Mouse (Mus musculus) left cerebral cortex, adult 2 months (tissue): ENCODE results near the gene Dusp14. TPM values are rescaled to one million over a fixed set of nuclear protein-coding genes. Genes with fewer than 3 reads are reported as not detected.
A peak's percentile ranks its signal among the peaks of the same experiment; 100 is the strongest.

Source experiments
- DNase-seq, 2 experiments: peaks; one replicate each; pipeline ENCODE4 v3.0.0; 2021 to 2022; ENCODE audit warnings: low spot score in 2 of 2, mixed read lengths in 1 of 2; ENCODE audit errors: extremely low spot score in 1 of 2
- H3K27ac ChIP-seq: fragments of 200-600 bp; 2 replicates; pipeline ENCODE4 v1.8.1; 2022
- H3K4me3 ChIP-seq: fragments of 200-600 bp; 2 replicates; pipeline ENCODE4 v1.8.1; 2022
- CTCF ChIP-seq: fragments of 200-600 bp; IDR thresholded peaks from 2 replicates; pipeline ENCODE4 v1.8.1; 2022; ENCODE audit warnings: antibody characterized with exemption, mild to moderate bottlenecking, moderate library complexity
- intact Hi-C: fragments of 180-260 bp; cut with DNase I; formaldehyde crosslinking; loops from one replicate; pipeline ENCODE4 v1.15.1; 2025
- total RNA-seq, 2 experiments: library from RNA; stranded (reverse); gene quantifications; 2 replicates each; pipeline ENCODE4 v1.2.3; 2021

The Dusp14 gene
- total RNA-seq, 2 experiments from 2014 or later: 80.7 to 92.7 TPM

- H3K27ac ChIP-seq: peak overlapping the region; percentile 28; the same call in 1 of the 2 replicates
- DNase-seq: no peak
- intact Hi-C loops: no loop called here
- no peak for TF ChIP-seq CTCF
- no peak overlapping the region for H3K4me3 ChIP-seq
These were observed 11.3 kb upstream of the Dusp14 start for GRCm38 (mm10) chr11:84080327-84080726.

GRCm38 (mm10) chr11:84079887-84080286 is 10.8 kb upstream of the Dusp14 start:
- TF ChIP-seq CTCF: no peak
- no peak for DNase-seq
- intact Hi-C loops: no loop called here

GRCm38 (mm10) chr11:84079361-84079760 is 10.3 kb upstream of the Dusp14 start:
- no peak for TF ChIP-seq CTCF

More at GRCm38 (mm10) chr11:84079887-84080286, 10.8 kb upstream of the Dusp14 start:
- Histone ChIP-seq H3K27ac (peak overlapping the region; percentile 57), H3K4me3 (no peak overlapping the region)

GRCm38 (mm10) chr11:84078601-84079000 is 9.5 kb upstream of the Dusp14 start:
- intact Hi-C loops: no loop called here
- no peak for DNase-seq
- peak overlapping the region; percentile 57 for H3K27ac ChIP-seq

More at GRCm38 (mm10) chr11:84079361-84079760, 10.3 kb upstream of the Dusp14 start:
- H3K27ac ChIP-seq: peak overlapping the region; percentile 57
- H3K4me3 ChIP-seq: no peak overlapping the region
- DNase-seq: no peak
- intact Hi-C loops: no loop called here

GRCm38 (mm10) chr11:84077008-84077407 is 7.9 kb upstream of the Dusp14 start:
- DNase-seq: no peak
- H3K27ac ChIP-seq: no peak overlapping the region
- intact Hi-C loops: no loop called here
- H3K4me3 ChIP-seq: no peak overlapping the region
- TF ChIP-seq CTCF: no peak

More at GRCm38 (mm10) chr11:84078601-84079000, 9.5 kb upstream of the Dusp14 start:
- no peak for TF ChIP-seq CTCF
- no peak overlapping the region for H3K4me3 ChIP-seq

- peak overlapping the region; percentile 90 for H3K27ac ChIP-seq
- intact Hi-C loops: loop anchor here (1.0 kb wide), 1 partner anchor 23 kb away; no protein-coding TSS in a partner anchor
- no peak for DNase-seq
- no peak overlapping the region for H3K4me3 ChIP-seq
- no peak for TF ChIP-seq CTCF
These were observed 5.0 kb upstream of the Dusp14 start for GRCm38 (mm10) chr11:84073816-84074764.

- intact Hi-C loops: loop anchor here (1.0 kb wide), 1 partner anchor 24 kb away; no protein-coding TSS in a partner anchor
- H3K4me3 ChIP-seq: no peak overlapping the region
- H3K27ac ChIP-seq: peak overlapping the region; percentile 90
- TF ChIP-seq CTCF: no peak
- peak; percentile 54 to 64 for DNase-seq
These were observed 4.0 kb upstream of the Dusp14 start for GRCm38 (mm10) chr11:84072904-84073651.

GRCm38 (mm10) chr11:84068191-84069033 is 649 bp downstream of the Dusp14 start:
- intact Hi-C loops: no loop called here
- Histone ChIP-seq H3K27ac (peak overlapping the region; percentile 95), H3K4me3 (peak overlapping the region; percentile 74)
- peak; percentile 68 to 72 for DNase-seq
- no peak for TF ChIP-seq CTCF

- DNase-seq: no peak
- Histone ChIP-seq H3K4me3 (peak overlapping the region; percentile 74), H3K27ac (peak overlapping the region; percentile 95)
- TF ChIP-seq CTCF: no peak
- intact Hi-C loops: loop anchor here (2.0 kb wide), 1 partner anchor 61 kb away; the partner anchor contains the start of genes Acaca and Tada2a
These were observed 1.3 kb downstream of the Dusp14 start for GRCm38 (mm10) chr11:84067720-84068190.

GRCm38 (mm10) chr11:84066927-84067645 is 2.0 kb downstream of the Dusp14 start:
- H3K27ac ChIP-seq: peak overlapping the region; percentile 95
- peak overlapping the region; percentile 74 for H3K4me3 ChIP-seq
- no peak for TF ChIP-seq CTCF
- intact Hi-C loops: loop anchor here (2.0 kb wide), 1 partner anchor 62 kb away; the partner anchor contains the start of genes Acaca and Tada2a
- DNase-seq: peak; percentile 71 to 75
